Mouse (Mus musculus) kidney, adult 8-10 months (tissue): ENCODE measurements around the gene Acy3.
"Not testable (repeated sequence)": the region's sequence is repeated elsewhere in the genome, so short reads cannot be mapped to it uniquely, and the experiment has no call there.

Source experiments
- DNase-seq, 2 experiments: peaks; one replicate each; pipeline ENCODE4 v3.0.0; 2022

The Acy3 gene

GRCm38 (mm10) chr19:4004331-4004730 lies 18.0 kb downstream of the Acy3 start:
- DNase-seq, result no peak

DNA sequence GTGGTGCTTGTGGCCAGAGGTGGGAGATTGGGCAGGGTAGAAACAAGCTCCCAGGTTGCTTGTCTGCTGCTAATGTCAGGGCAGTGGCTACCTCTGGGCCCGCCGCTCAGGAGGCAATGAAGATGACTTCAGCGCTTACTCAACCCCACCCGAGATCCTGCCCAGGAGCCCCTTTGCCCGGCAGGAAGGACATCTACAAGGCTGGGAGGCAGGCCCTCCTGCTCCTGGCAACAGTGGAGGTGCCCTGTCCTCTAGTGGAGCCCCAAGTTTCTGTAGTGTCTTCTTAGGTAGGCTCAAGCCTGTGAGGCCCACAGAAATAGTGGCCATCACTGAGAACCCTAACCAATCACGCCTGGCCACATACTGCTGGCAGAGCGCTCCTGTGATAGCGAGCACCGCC lies 18.7 kb downstream of the Acy3 start:
- DNase-seq, result no peak

- DNase-seq, result no peak
Observed at GRCm38 (mm10) chr19:4005971-4006370, 19.6 kb downstream of the Acy3 start.

- no peak for DNase-seq
Observed at GRCm38 (mm10) chr19:4011086-4011485, 24.7 kb downstream of the Acy3 start.

DNA sequence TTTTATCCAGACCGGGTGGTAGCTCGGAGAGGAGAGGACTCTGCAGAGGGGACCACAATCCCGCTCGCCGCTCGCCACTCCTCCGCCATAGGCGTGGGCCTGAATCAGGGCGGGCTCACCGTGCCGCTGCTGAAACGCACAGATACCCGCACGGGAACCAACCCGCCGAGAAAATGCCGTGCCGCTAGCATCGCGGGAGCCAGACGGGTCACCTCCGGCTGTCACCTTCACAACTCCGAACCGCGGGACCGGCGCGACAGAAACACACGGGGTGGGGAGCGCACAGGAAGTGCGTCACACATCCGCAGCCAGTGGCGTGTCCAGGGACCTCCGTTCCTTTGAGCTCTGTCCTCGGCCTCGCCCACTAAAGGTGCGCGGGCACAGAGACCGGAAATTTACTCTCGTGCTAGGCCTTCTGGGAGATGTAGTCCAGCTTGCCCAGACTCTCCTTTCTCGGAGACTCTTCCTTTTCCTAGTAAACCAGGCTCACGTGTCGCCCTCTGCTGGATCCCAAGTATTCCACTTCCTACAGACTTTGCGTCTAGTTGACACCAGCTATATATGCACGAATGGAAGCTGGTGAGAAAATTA lies 26.2 kb downstream of the Acy3 start, which contains the start of gene Ndufv1:
Gene Ndufv1, minus strand, starts transcription at position 375 of the 591 bp plus-strand sequence.
- DNase-seq, result peak; percentile 99

GRCm38 (mm10) chr19:4013066-4013465 lies 26.7 kb downstream of the Acy3 start:
- DNase-seq, result no peak

DNA sequence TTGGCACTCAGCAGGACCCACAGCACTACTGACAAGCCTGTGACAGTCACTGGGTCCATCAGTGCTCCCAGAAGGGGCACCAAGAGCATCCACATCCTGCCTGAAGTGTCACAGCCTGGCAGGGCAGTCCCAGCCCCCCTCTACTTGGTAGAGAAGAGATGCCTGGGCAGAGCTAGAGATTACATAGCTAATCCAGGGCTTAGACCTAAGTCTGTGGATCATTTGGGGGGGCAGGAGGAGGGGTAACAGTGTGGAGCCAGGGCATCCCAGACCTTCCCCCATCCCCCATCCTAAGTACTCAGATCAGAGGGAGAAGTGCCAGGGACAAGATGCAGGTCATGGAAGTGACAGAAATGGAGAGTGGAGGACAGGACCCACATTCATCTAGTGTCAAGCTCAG lies 28.4 kb downstream of the Acy3 start:
- DNase-seq, result no peak

DNA sequence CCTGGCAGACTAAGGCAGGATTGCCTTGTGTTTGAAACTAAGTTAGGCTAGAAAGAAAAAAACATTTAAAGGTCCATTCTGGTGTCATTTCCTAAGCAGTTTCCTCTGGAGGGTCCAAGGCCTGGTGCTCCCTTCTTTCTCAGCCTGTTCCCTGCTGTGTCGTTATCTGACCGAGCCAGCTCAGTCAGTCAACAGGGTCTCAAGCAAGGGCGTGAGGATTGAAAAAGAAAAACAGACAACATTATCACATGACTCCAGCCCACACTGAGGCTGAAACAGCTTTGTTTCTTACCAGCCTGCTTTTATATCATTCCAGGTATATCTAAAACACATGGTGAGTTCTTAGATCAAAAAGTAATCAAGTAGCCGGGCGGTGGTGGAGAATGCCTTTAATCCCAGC lies 29.3 kb downstream of the Acy3 start:
- no peak for DNase-seq

DNA sequence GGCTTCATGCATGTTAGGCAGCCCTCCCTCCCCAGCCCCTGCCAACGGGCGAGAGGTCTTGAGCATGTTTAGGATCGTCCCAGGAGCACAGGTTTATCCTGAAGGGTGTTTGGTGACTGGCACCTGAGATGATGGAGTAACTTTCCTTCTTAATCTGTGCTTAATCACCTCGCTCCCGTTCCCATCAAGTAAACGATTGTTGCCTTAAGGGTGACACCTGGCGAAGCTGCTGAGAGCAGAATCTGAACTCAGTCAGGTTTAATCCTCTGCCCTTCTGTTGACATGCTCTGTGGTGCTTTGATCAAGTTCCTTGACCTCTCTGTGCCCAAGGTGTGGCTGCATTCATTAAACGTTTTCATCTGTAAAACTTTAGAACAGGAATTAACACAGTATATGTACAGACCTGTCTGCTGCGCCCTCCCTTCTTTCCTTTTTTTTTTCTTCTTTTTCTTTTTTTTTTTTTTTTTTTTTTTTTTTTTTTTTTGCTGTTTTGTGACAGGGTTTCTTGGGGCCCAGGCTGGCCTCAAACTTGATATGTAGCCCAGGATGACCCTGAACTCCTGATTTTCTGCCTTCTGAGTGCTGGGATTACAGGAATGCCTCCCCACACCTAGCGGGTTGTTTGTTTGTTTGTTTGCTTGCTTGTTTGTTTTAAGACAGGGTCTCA lies 31.7 kb downstream of the Acy3 start:
- no peak for DNase-seq

DNA sequence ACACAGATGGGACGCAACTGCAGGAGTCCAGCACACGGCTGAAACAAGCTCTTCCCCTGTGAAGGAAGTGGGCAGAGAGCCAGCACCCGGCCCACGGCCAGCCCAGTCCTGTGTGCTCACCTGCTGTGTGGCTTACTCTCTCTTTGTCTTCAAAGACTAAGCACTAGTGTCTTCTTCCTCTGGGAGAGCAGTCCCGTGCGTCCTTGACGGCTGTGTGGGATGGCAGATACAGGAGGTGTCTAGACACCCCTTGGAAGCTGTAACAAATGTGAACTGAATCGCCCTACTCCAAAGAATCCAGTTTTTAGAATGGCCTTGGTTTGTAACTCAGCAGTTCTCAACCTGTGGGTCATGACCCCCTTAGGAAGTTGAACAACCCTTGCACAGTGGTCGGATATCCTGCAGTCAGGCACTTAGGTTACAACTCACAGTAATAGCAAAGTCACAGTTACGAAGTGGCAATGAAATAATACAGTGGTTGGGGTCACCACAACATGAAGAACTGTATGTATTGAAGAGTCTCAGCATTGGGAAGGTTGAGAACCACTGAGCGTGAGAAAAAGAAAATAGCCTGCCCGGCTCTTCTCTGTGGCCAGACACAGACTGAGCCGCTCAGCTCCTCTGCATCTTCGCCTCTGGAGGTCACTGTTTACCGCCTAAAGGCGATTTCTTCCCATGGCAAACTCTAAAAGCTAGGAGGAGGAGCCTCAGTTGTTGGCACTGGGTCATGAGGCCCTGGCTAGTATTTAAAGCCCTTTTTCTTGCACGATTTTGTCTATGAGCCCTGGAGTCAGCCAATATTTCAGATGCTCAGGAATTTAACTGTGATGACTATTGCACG lies 32.6 kb downstream of the Acy3 start:
- DNase-seq, result peak; percentile 87 to 90

- DNase-seq, result no peak
Observed at GRCm38 (mm10) chr19:4023185-4023584, 36.8 kb downstream of the Acy3 start.

DNA sequence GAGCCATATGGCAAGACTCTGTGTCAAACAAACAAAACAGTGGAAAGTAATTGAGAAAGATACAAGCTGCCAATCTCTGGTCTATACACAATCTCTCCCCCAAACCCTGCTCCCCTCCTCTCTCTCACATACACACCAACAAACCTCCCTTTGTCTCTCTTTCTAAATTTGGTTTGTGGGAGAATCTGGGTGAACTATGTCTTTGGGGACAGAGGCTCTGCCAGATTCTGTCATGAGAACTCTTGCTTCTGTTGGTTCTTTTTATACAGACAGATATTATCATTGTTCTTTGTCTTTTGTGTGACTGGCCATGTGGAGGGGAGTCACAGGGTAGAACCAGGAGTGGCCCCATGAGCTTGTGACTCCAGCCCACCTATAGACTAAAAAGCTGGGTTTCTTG lies 41.2 kb downstream of the Acy3 start:
- DNase-seq, result no peak

GRCm38 (mm10) chr19:4032668-4033067 lies 46.3 kb downstream of the Acy3 start:
- DNase-seq, result no peak

- peak; percentile 55 to 59 for DNase-seq
Observed at GRCm38 (mm10) chr19:4033298-4033697, 46.9 kb downstream of the Acy3 start.

DNA sequence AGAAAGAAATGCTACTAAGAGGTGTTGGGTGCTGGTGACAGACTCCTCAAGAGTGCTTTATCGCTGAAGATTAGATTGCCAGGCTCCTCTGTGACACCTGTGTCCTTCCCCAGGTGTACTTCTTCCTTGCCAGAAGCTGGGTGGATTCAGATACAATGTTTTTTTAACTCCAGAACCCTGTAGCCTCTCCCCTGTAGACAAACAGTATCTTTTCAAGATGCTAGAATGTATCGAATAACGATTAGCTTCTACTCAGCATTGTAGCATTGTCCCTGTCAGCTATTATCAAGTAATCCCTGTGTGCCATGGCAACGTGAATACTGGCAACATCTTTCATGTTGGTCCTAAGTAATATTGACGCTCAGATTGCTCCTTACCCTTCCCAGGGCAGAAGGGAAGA lies 47.4 kb downstream of the Acy3 start:
- no peak for DNase-seq

DNA sequence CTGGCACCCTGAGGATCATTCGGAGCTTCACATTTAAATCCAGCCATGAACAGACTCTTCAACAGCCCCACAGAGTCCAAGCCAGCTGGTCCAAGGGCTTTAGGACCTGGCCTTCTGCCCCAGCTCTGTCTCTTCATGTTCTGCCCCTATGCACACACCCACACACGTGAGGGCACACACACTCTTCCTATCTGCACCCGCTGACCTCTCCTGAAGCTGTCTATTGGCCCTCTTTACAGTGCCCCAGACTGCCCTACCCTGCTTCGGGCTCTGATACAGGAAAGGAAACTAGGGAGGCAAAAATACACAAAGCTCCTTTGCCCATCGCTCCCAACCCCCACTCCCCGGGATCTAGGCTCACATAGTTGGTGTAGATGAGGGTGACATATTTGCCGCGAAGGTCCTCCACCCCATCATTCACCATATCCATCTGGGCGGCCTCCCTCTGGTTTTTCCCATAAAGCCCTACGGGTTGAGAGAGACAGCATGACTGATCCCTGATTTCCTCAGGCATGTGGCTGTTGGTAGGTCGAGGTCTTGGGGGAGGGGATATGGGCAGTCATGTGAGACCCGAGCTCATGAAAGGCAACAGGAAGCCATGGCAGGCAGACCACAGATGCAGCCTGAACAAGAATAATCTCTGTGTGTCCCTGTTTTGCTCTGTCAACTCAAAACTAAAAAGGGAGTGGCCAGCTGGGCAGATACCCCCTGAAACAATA lies 50.1 kb downstream of the Acy3 start:
- no peak for DNase-seq

DNA sequence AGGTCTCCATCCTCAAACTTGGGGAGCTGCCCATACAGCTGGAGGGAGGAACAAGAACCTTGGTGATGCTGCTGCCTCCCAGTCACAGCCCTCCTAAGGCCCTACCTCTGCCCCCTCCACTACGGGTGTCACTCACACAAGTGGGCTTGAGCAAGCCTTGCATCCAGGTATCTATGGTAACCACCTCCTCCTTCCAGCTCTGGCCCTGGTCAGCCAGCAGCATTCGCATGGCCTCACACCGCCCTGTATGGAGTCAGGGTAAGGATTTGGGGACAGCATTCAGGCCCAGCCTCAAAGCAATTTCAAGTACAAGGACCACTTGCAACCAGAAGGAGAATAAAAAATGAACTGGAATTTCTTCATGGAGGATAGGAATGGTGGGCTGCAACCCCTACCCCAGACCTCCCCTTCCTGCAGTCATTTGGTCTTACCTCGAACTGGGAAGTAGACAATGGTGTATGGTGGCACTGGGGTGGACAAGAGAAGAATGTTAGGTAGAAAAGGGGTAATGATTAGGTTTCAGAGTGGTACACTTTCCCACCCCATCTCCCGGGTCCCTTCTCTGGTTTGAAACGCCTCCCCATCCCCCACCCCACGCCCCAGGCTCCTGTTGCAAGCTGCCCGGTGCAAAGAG lies 50.9 kb downstream of the Acy3 start:
- not testable (repeated sequence) for DNase-seq

GRCm38 (mm10) chr19:4037788-4038232 lies 51.4 kb downstream of the Acy3 start, which contains the start of gene Gstp1:
Gene Gstp1 (minus strand): TSS chr19:4037985.
- DNase-seq, result peak; percentile 83 to 90
